Mouse (Mus musculus): ENCODE data around the gene Rnf7.

- TF ChIP-seq POLR2A (IDR thresholded peaks at IDR 0.05; ENCODE audit: low read depth, low read length) (no peak), CTCF (IDR thresholded peaks at IDR 0.05; ENCODE audit: extremely low read depth, insufficient read length, insufficient replicate concordance, low read depth, low read length) (no peak)
Measured at GRCm38 (mm10) chr9:96428336-96429046, 50.0 kb downstream of the Rnf7 start.
